Mouse (Mus musculus) macrophage (primary cell): Measurements from ENCODE around the gene 9330182L06Rik. TPM values are rescaled to one million over a fixed set of nuclear protein-coding genes. Genes with fewer than 3 reads are reported as not detected.

Experiments used
- H3K27ac ChIP-seq: fragments of 350-480 bp; formaldehyde crosslinking; 2 replicates; pipeline ENCODE4 v1.9.0; 2021
- H3K36me3 ChIP-seq: fragments of 350-480 bp; formaldehyde crosslinking; 2 replicates; pipeline ENCODE4 v1.9.0; 2021; ENCODE audit errors: inconsistent target
- H3K4me3 ChIP-seq: fragments of 350-480 bp; formaldehyde crosslinking; 2 replicates; pipeline ENCODE4 v1.9.0; 2021; ENCODE audit errors: inconsistent target
- H3K79me2 ChIP-seq: fragments of 350-480 bp; formaldehyde crosslinking; 2 replicates; pipeline ENCODE4 v1.9.0; 2021; ENCODE audit errors: inconsistent target
- WGBS: methylation state at CpG from one replicate; pipeline ENCODE4 v1.1.7; 2026; ENCODE audit warnings: inconsistent platforms; ENCODE audit not compliant: missing documents; 5-methylcytosine and 5-hydroxymethylcytosine counted together
- polyA plus RNA-seq: library from polyadenylated mRNA; stranded (reverse); fragments of 250-400 nt; gene quantifications from 3 replicates; pipeline ENCODE4 v1.2.4, GENCODE M21; 2018; ENCODE audit warnings: inconsistent platforms

Gene 9330182L06Rik
- polyA plus RNA-seq, 1 experiment from 2014 or later: 0.40 TPM

DNA sequence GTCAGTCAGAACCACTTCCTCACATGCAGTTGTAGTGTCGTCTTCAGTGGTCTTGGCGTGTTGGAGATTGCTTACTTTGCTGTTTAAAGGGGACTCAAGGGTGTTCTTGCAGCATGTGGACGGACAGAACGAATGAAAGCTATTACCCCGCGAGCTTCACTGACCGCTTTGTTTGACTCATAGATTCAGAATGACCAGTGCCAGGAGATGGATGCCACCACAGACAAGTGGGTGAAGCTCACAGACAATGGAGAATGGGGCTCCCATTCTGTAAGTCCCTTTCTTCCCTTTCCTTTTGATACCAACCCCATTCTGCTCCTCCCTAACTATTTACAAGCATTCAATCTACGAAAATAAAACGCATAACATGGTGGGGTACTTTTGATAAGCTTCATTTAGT is 151.9 kb downstream of the 9330182L06Rik start:
- H3K4me3 ChIP-seq: no peak overlapping the region
- no peaks in the 10 kb centered on the region for H3K36me3 ChIP-seq
- H3K27ac ChIP-seq: no peak overlapping the region
- H3K79me2 ChIP-seq: no peaks in the 10 kb centered on the region
- WGBS: 91% methylated on average over 9 of the region's 9 CpGs

GRCm38 (mm10) chr5:9419964-9420363 is 154.0 kb downstream of the 9330182L06Rik start:
- no peaks in the 10 kb centered on the region for H3K79me2 ChIP-seq
- WGBS: 69% methylated on average over 1 of the region's 1 CpGs
- no peak overlapping the region for H3K27ac ChIP-seq
- no peaks in the 10 kb centered on the region for H3K36me3 ChIP-seq
- H3K4me3 ChIP-seq: no peak overlapping the region

- 86% methylated on average over 2 of the region's 2 CpGs for WGBS
- Histone ChIP-seq H3K4me3 (no peak overlapping the region), H3K27ac (no peak overlapping the region), H3K79me2 (no peaks in the 10 kb centered on the region), H3K36me3 (no peaks in the 10 kb centered on the region)
Measured at GRCm38 (mm10) chr5:9424464-9424863, 158.5 kb downstream of the 9330182L06Rik start.

DNA sequence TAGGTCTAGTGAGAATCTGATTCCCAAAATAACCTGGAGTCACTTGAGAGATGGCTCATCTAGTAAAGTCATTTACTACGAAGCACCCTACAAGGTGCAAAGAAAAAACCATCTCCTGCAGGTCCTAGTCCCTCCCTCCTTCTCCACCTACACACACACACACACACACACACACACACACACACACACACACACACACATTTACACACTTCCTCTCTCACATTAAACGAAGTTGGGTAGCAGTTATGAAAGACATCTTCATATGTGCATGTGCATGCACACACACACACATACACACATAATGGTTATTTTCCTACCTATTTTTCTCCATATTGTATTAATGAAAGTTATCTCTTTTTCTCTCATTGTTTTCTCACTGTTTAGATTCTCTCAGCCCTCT is 161.2 kb downstream of the 9330182L06Rik start:
- WGBS: 41% methylated on average over 2 of the region's 2 CpGs
- no peaks in the 10 kb centered on the region for H3K36me3 ChIP-seq
- H3K79me2 ChIP-seq: no peaks in the 10 kb centered on the region
- H3K27ac ChIP-seq: no peak overlapping the region
- H3K4me3 ChIP-seq: no peak overlapping the region

- no peaks in the 10 kb centered on the region for H3K79me2 ChIP-seq
- no peaks in the 10 kb centered on the region for H3K36me3 ChIP-seq
- 52% methylated on average over 10 of the region's 10 CpGs for WGBS
- H3K27ac ChIP-seq: no peak overlapping the region
- no peak overlapping the region for H3K4me3 ChIP-seq
Measured at GRCm38 (mm10) chr5:9427581-9428241, 161.8 kb downstream of the 9330182L06Rik start.

- H3K4me3 ChIP-seq: no peak overlapping the region
- WGBS: 37% methylated on average over 3 of the region's 3 CpGs
- H3K27ac ChIP-seq: no peak overlapping the region
- H3K36me3 ChIP-seq: no peaks in the 10 kb centered on the region
- no peaks in the 10 kb centered on the region for H3K79me2 ChIP-seq
Measured at GRCm38 (mm10) chr5:9428728-9429127, 162.8 kb downstream of the 9330182L06Rik start.

DNA sequence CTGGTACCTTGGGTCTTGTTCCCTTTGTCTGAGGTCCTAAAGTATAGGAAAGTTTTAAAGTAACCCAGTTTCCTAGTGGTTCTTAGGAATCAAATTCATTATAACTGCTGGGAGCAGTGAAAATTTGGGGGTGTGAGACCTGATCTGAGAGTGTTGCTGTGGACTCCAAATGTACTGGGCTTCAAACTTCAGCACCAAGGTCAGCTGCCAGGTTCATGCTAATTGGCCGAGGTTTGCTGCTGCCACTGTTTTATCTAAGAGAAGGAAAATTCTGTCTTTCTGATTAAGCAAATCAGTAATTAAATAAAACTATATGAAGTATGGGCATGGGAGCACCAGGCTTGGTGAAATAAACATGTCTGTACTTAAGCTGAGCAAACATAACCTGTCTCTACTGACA is 180.2 kb downstream of the 9330182L06Rik start:
- Histone ChIP-seq H3K4me3 (no peak overlapping the region), H3K79me2 (no peaks in the 10 kb centered on the region)
- WGBS: 36% methylated on average over 1 of the region's 1 CpGs

DNA sequence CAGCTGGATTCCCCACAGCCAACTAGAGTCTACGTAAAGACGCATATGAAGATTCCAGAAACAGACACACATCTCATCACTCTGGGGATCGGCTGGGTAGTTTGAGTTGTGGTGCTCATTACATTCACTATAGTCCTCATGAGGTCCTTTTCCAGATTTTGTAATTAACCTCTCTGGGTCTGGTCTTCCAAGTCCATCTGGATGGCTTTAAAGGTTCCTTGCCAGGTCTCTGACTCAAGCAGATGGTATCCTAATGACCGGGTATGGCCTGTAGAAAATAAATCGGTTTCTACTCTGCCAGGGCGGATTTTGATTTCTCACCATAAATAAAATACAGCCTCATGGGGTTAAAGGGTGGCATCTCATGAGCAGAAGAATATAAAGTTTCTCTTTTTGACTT is 183.0 kb downstream of the 9330182L06Rik start:
- Histone ChIP-seq H3K79me2 (no peaks in the 10 kb centered on the region), H3K27ac (no peak overlapping the region), H3K36me3 (no peaks in the 10 kb centered on the region), H3K4me3 (no peak overlapping the region)
- WGBS: 86% methylated on average over 6 of the region's 6 CpGs

More for the DNA sequence above, 180.2 kb downstream of the 9330182L06Rik start:
- H3K36me3 ChIP-seq: no peaks in the 10 kb centered on the region
- H3K27ac ChIP-seq: no peak overlapping the region

GRCm38 (mm10) chr5:9449570-9449969 is 183.7 kb downstream of the 9330182L06Rik start:
- Histone ChIP-seq H3K79me2 (no peaks in the 10 kb centered on the region), H3K27ac (no peak overlapping the region), H3K4me3 (no peak overlapping the region), H3K36me3 (no peaks in the 10 kb centered on the region)
- WGBS: 86% methylated on average over 5 of the region's 5 CpGs

GRCm38 (mm10) chr5:9453298-9453697 is 187.4 kb downstream of the 9330182L06Rik start:
- no peaks in the 10 kb centered on the region for H3K36me3 ChIP-seq
- H3K27ac ChIP-seq: no peak overlapping the region
- no peaks in the 10 kb centered on the region for H3K79me2 ChIP-seq
- 89% methylated on average over 2 of the region's 2 CpGs for WGBS
- no peak overlapping the region for H3K4me3 ChIP-seq

- no peaks in the 10 kb centered on the region for H3K79me2 ChIP-seq
- H3K4me3 ChIP-seq: no peak overlapping the region
- H3K27ac ChIP-seq: no peak overlapping the region
- WGBS: 84% methylated on average over 3 of the region's 3 CpGs
- no peaks in the 10 kb centered on the region for H3K36me3 ChIP-seq
Measured at GRCm38 (mm10) chr5:9477587-9477986, 211.7 kb downstream of the 9330182L06Rik start.

- H3K4me3 ChIP-seq: no peak overlapping the region
- H3K79me2 ChIP-seq: no peaks in the 10 kb centered on the region
- H3K27ac ChIP-seq: no peak overlapping the region
- WGBS: 19% methylated on average over 5 of the region's 5 CpGs
- no peaks in the 10 kb centered on the region for H3K36me3 ChIP-seq
Measured at GRCm38 (mm10) chr5:9495456-9495855, 229.5 kb downstream of the 9330182L06Rik start.

- Histone ChIP-seq H3K79me2 (no peaks in the 10 kb centered on the region), H3K27ac (no peak overlapping the region), H3K4me3 (no peak overlapping the region), H3K36me3 (no peaks in the 10 kb centered on the region)
- WGBS: 77% methylated on average over 4 of the region's 4 CpGs
Measured at GRCm38 (mm10) chr5:9497235-9497634, 231.3 kb downstream of the 9330182L06Rik start.

GRCm38 (mm10) chr5:9511027-9511426 is 245.1 kb downstream of the 9330182L06Rik start:
- no peak overlapping the region for H3K27ac ChIP-seq
- no peak overlapping the region for H3K4me3 ChIP-seq
- H3K36me3 ChIP-seq: no peaks in the 10 kb centered on the region
- H3K79me2 ChIP-seq: no peaks in the 10 kb centered on the region
- WGBS: 88% methylated on average over 1 of the region's 1 CpGs

DNA sequence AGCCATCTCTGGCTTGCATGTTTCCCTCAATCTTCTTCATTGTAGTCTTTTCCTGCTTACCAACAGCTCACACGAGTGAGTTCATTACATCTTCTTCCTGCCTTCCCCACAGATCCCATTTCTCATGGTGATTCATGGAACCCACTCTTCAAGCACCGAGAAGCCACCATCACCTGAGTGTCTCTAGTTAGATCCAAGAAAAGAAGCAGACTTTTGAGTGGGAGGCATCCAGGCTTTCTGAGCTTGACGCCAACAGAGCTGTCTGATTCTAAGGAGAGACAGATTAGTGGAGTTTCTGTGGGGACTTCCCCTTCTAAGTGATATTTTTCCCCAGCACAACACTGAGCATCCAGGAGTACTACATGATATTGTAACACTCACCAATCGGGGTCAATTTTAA is 259.6 kb downstream of the 9330182L06Rik start:
- Histone ChIP-seq H3K79me2 (no peaks in the 10 kb centered on the region), H3K4me3 (no peak overlapping the region)
- WGBS: 79% methylated on average over 4 of the region's 4 CpGs

More for the DNA sequence above, 259.6 kb downstream of the 9330182L06Rik start:
- no peak overlapping the region for H3K27ac ChIP-seq
- H3K36me3 ChIP-seq: no peaks in the 10 kb centered on the region
